Mouse (Mus musculus): ENCODE data around the gene P2rx3.
A peak's percentile ranks its signal among the peaks of the same experiment; 100 is the strongest.

P2rx3 gene

GRCm38 (mm10) chr2:85037047-85038026 lies at the start of gene P2rx3, which contains the start of gene Ssrp1:
P2rx3 (minus strand) TSS chr2:85037462.
Ssrp1 (plus strand) TSS chr2:85037234.
- peak; percentile 91 to 95 for DNase-seq

- DNase-seq, result no peak
Measured at GRCm38 (mm10) chr2:85073751-85074150, 36.5 kb upstream of the P2rx3 start.

- peak; percentile 68 to 83 for DNase-seq
Measured at GRCm38 (mm10) chr2:85071921-85072320, 34.7 kb upstream of the P2rx3 start.

- DNase-seq, result no peak
Measured at GRCm38 (mm10) chr2:85070086-85070485, 32.8 kb upstream of the P2rx3 start.

GRCm38 (mm10) chr2:85068626-85069025 lies 31.4 kb upstream of the P2rx3 start:
- DNase-seq, result no peak

GRCm38 (mm10) chr2:85067903-85068625 lies 30.8 kb upstream of the P2rx3 start:
- peak in 1 of 2 experiments; percentile 40 for DNase-seq

GRCm38 (mm10) chr2:85066937-85067336 lies 29.7 kb upstream of the P2rx3 start:
- peak; percentile 42 to 59 for DNase-seq

- DNase-seq, result peak; percentile 34 to 75
Measured at GRCm38 (mm10) chr2:85065141-85065875, 28.0 kb upstream of the P2rx3 start.

- peak; percentile 77 to 88 for DNase-seq
Measured at GRCm38 (mm10) chr2:85061107-85061541, 23.9 kb upstream of the P2rx3 start.

GRCm38 (mm10) chr2:85060591-85061060 lies 23.4 kb upstream of the P2rx3 start:
- peak; percentile 83 to 94 for DNase-seq

- DNase-seq, result no peak
Measured at GRCm38 (mm10) chr2:85059677-85060076, 22.4 kb upstream of the P2rx3 start.

GRCm38 (mm10) chr2:85056711-85057110 lies 19.4 kb upstream of the P2rx3 start:
- peak in 1 of 2 experiments; percentile 38 for DNase-seq

- no peak for DNase-seq
Measured at GRCm38 (mm10) chr2:85053192-85053816, 16.0 kb upstream of the P2rx3 start.

GRCm38 (mm10) chr2:85050746-85051145 lies 13.5 kb upstream of the P2rx3 start:
- peak; percentile 41 to 63 for DNase-seq

- peak; percentile 68 to 79 for DNase-seq
Measured at GRCm38 (mm10) chr2:85050001-85050634, 12.9 kb upstream of the P2rx3 start.

- DNase-seq, result no peak
Measured at GRCm38 (mm10) chr2:85049277-85049676, 12.0 kb upstream of the P2rx3 start.

- peak; percentile 63 to 81 for DNase-seq
Measured at GRCm38 (mm10) chr2:85048168-85048751, 11.0 kb upstream of the P2rx3 start.

GRCm38 (mm10) chr2:85047596-85048167 lies 10.4 kb upstream of the P2rx3 start, which contains the start of gene Tnks1bp1:
Tnks1bp1 (plus strand) TSS chr2:85048022.
- DNase-seq, result peak; percentile 99

- DNase-seq, result peak in 1 of 2 experiments; percentile 69
Measured at GRCm38 (mm10) chr2:85047081-85047480, 9.8 kb upstream of the P2rx3 start.

GRCm38 (mm10) chr2:85046222-85046621 lies 9.0 kb upstream of the P2rx3 start:
- DNase-seq, result no peak

GRCm38 (mm10) chr2:85043623-85044022 lies 6.4 kb upstream of the P2rx3 start:
- DNase-seq, result no peak

Measured in kidney, postnatal 25 days (tissue).